ENCODE assay signal across 8 mouse cellular contexts in the genomic region with DNA sequence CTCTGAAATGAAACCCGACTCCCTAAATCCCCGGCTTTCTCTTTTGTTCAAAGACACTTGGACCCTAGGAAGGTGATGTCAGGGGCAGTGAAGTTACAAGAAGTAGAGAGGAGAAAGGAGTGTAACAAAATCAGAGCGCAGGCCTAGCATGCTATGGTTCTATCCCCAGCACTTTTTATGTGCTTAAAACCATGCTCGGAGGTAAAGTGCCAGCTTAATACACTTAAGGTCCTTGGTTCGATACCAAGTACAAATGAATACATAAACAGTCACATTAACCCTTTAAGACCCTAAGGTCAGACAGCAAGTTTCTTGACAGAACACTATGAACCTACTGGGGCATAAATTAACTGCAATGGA. TPM values are rescaled to one million over a fixed set of nuclear protein-coding genes. Genes with fewer than 3 reads are reported as not detected.
DNase-seq lines count a peak whose midpoint lies in the region; ATAC-seq lines count a peak whose summit lies in the region.

No protein-coding gene starts in this region.

- no peaks in the 10 kb centered on the region for H3K36me3 ChIP-seq in kidney, embryonic 16.5 days (ENCODE audit: insufficient read depth, low read length)
- no peaks in the 10 kb centered on the region for H3K36me3 ChIP-seq in embryonic facial prominence, embryonic 13.5 days
- no peaks in the 10 kb centered on the region for H3K36me3 ChIP-seq in intestine, embryonic 14.5 days (ENCODE audit: control insufficient read depth, insufficient read depth, low read length)

- peak overlapping the region; percentile 83 for H3K4me3 ChIP-seq in kidney, embryonic 16.5 days (ENCODE audit: low read length)
- H3K4me3 ChIP-seq in embryonic facial prominence, embryonic 13.5 days, result peak overlapping the region; percentile 91
- H3K4me3 ChIP-seq in intestine, embryonic 14.5 days (ENCODE audit: low read depth, low read length), result peak overlapping the region; percentile 78

- 3% methylated on average over 5 of the region's 5 CpGs for WGBS in kidney, embryonic 16.5 days
- 1% methylated on average over 5 of the region's 5 CpGs for WGBS in embryonic facial prominence, embryonic 13.5 days
- 5% methylated on average over 5 of the region's 5 CpGs for WGBS in intestine, embryonic 14.5 days

- DNase-seq in kidney, adult 8-10 months, result no peak
- DNase-seq in intestine, embryonic 14.5 days (ENCODE audit: low spot score), result no peak
- peak; percentile 51 for DNase-seq in naive thymus-derived CD4-positive, alpha-beta T cell, adult 2 months (ENCODE audit: low read depth)
- no peak for DNase-seq in kidney, adult 11 months

- no peaks in the 10 kb centered on the region for H3K9me3 ChIP-seq in kidney, embryonic 16.5 days (ENCODE audit: low read length)
- H3K9me3 ChIP-seq in embryonic facial prominence, embryonic 13.5 days, result no peaks in the 10 kb centered on the region
- no peaks in the 10 kb centered on the region for H3K9me3 ChIP-seq in intestine, embryonic 14.5 days (ENCODE audit: control insufficient read depth, low read length)

- peak overlapping the region; percentile 88 for H3K9ac ChIP-seq in kidney, embryonic 16.5 days (replicated peaks; ENCODE audit: low read length)
- H3K9ac ChIP-seq in embryonic facial prominence, embryonic 13.5 days, result peak overlapping the region; percentile 91
- H3K9ac ChIP-seq in intestine, embryonic 14.5 days (ENCODE audit: low read length), result peak overlapping the region; percentile 75

- peak overlapping the region; percentile 72 for H3K4me2 ChIP-seq in kidney, embryonic 16.5 days (replicated peaks; ENCODE audit: low read depth, low read length)
- H3K4me2 ChIP-seq in embryonic facial prominence, embryonic 13.5 days, result peak overlapping the region; percentile 94
- H3K4me2 ChIP-seq in intestine, embryonic 14.5 days (ENCODE audit: low read length), result peak overlapping the region; percentile 89

- peak overlapping the region; percentile 93 for H3K27ac ChIP-seq in kidney, embryonic 16.5 days (ENCODE audit: low read length)
- 0 out of 2 replicates have a peak overlapping the region, but pooled peaks have one; percentile 87 for H3K27ac ChIP-seq in embryonic facial prominence, embryonic 13.5 days
- peak overlapping the region; percentile 86 for H3K27ac ChIP-seq in intestine, embryonic 14.5 days (ENCODE audit: low read depth)

- no peaks in the 10 kb centered on the region for H3K27me3 ChIP-seq in kidney, embryonic 16.5 days (ENCODE audit: insufficient read depth, low read length)
- H3K27me3 ChIP-seq in embryonic facial prominence, embryonic 13.5 days, result peaks cover 11% of the 10 kb centered on the region; the same call in 1 of the 2 replicates
- H3K27me3 ChIP-seq in intestine, embryonic 14.5 days (replicated peaks; ENCODE audit: control insufficient read depth, insufficient read depth, low read length), result no peaks in the 10 kb centered on the region

- H3K4me1 ChIP-seq in kidney, embryonic 16.5 days (ENCODE audit: insufficient read depth, low read length), result peaks cover 26% of the 10 kb centered on the region
- H3K4me1 ChIP-seq in embryonic facial prominence, embryonic 13.5 days, result peaks cover 6% of the 10 kb centered on the region
- peaks cover 9% of the 10 kb centered on the region; the same call in 1 of the 2 replicates for H3K4me1 ChIP-seq in intestine, embryonic 14.5 days (replicated peaks; ENCODE audit: control insufficient read depth, insufficient read depth, low read length)

- ATAC-seq in kidney, embryonic 16.5 days (ENCODE audit: low FRiP score, low TSS enrichment), result peak; percentile 28; the same call in 1 of the 2 replicates
- ATAC-seq in embryonic facial prominence, embryonic 13.5 days (ENCODE audit: insufficient number of reproducible peaks, insufficient read depth, low FRiP score, low TSS enrichment, low read depth), result no peak
- peak; percentile 6; the same call in 1 of the 2 replicates for ATAC-seq in intestine, embryonic 14.5 days (replicated peaks; ENCODE audit: low FRiP score, low TSS enrichment, low read depth)
- no peak for ATAC-seq in activated CD4-positive, CD25-positive, alpha-beta regulatory T cell, adult 4 months
- ATAC-seq in frontal cortex, adult (ENCODE audit: low TSS enrichment), result no peak

RNA-seq across cellular contexts. Expression of a gene that starts 0.5 kb away (rescaled TPM):
- 11.7 and 14.9 TPM in 2 replicates for polyA plus RNA-seq in kidney, embryonic 16.5 days (2015; fragmentation: Nextera tagmentation; extraction: Ambion mirVana)
- 13.4 and 16.9 TPM in 2 replicates for polyA plus RNA-seq in embryonic facial prominence, embryonic 13.5 days (2015; fragmentation: Nextera tagmentation; extraction: Ambion mirVana)
- polyA plus RNA-seq in intestine, embryonic 14.5 days (2014; fragmentation: Nextera tagmentation; extraction: Ambion mirVana), result 15.3 and 18.3 TPM in 2 replicates
- 10 to 100 TPM; 14.6 to 15.9 TPM for polyA plus RNA-seq in activated CD4-positive, CD25-positive, alpha-beta regulatory T cell, adult 4 months (2017; shearing (Covaris generic))

Comparison
In these comparisons a context has a peak if more than half of its experiments do, and no peak if none do; other contexts are left out.
1. ATAC-seq: peak in kidney, embryonic 16.5 days (single experiment) and intestine, embryonic 14.5 days (single experiment); none in embryonic facial prominence, embryonic 13.5 days (single experiment), activated CD4-positive, CD25-positive, alpha-beta regulatory T cell, adult 4 months (single experiment) and frontal cortex, adult (single experiment).
2. Peak in every context shown above with its lines, with median percentiles within 50 percentile points of each other: H3K27ac ChIP-seq, H3K4me2 ChIP-seq, H3K4me3 ChIP-seq and H3K9ac ChIP-seq.